Mouse (Mus musculus) intestine, embryonic 16.5 days (tissue): ENCODE results near the gene Gm17087. TPM values are rescaled to one million over a fixed set of nuclear protein-coding genes. Genes with fewer than 3 reads are reported as not detected.

Experiments
- ATAC-seq: fragments of 200-750 bp; cut with Nextera tagmentation; 2 replicates; pipeline ENCODE4 v1.8.0; 2017; ENCODE audit warnings: moderate TSS enrichment, moderate library complexity
- H3K27ac ChIP-seq: fragments of 300-500 bp; sonication (generic); 2 replicates; pipeline ENCODE4 v1.5.1; 2014; ENCODE audit warnings: mild to moderate bottlenecking, low read length
- H3K27me3 ChIP-seq: fragments of 300-500 bp; sonication (generic); replicated peaks from 2 replicates; pipeline ENCODE4 v1.6.1; 2014; ENCODE audit warnings: low read length, control low read depth, mixed read lengths; ENCODE audit not compliant: control insufficient read depth, insufficient read depth
- H3K36me3 ChIP-seq: fragments of 300-500 bp; sonication (generic); 2 replicates; pipeline ENCODE4 v1.6.1; 2014; ENCODE audit warnings: low read length, control low read depth; ENCODE audit not compliant: control insufficient read depth, insufficient read depth
- H3K4me1 ChIP-seq: fragments of 300-500 bp; sonication (generic); 2 replicates; pipeline ENCODE4 v1.6.1; 2014; ENCODE audit warnings: low read length, control low read depth, mixed read lengths; ENCODE audit not compliant: control insufficient read depth, insufficient read depth
- H3K4me2 ChIP-seq: fragments of 300-500 bp; sonication (generic); 2 replicates; pipeline ENCODE4 v1.6.1; 2014; ENCODE audit warnings: low read depth, low read length, control low read depth
- H3K4me3 ChIP-seq: fragments of 300-500 bp; sonication (generic); 2 replicates; pipeline ENCODE4 v1.5.1; 2014; ENCODE audit warnings: mild to moderate bottlenecking, low read length
- H3K9ac ChIP-seq: fragments of 300-500 bp; sonication (generic); 2 replicates; pipeline ENCODE4 v1.6.1; 2014; ENCODE audit warnings: low read depth, low read length
- H3K9me3 ChIP-seq: fragments of 300-500 bp; sonication (generic); 2 replicates; pipeline ENCODE4 v1.6.1; 2016; ENCODE audit warnings: low read length, control low read depth; ENCODE audit not compliant: control insufficient read depth
- WGBS: fragments of 180-500 bp; shearing (Covaris S2); extraction: QIAGEN DNeasy Blood & Tissue Kit; methylation state at CpG from one replicate; pipeline ENCODE4 v1.1.7; 2014; 5-methylcytosine and 5-hydroxymethylcytosine counted together
- polyA plus RNA-seq: library from polyadenylated mRNA; unstranded; fragments of >200 nt; fragmentation: Nextera tagmentation; extraction: Ambion mirVana; gene quantifications from 2 replicates; pipeline ENCODE4 v1.2.1, GENCODE M21; 2015

Gene Gm17087
- polyA plus RNA-seq, 1 experiment from 2014 or later: not detected

DNA sequence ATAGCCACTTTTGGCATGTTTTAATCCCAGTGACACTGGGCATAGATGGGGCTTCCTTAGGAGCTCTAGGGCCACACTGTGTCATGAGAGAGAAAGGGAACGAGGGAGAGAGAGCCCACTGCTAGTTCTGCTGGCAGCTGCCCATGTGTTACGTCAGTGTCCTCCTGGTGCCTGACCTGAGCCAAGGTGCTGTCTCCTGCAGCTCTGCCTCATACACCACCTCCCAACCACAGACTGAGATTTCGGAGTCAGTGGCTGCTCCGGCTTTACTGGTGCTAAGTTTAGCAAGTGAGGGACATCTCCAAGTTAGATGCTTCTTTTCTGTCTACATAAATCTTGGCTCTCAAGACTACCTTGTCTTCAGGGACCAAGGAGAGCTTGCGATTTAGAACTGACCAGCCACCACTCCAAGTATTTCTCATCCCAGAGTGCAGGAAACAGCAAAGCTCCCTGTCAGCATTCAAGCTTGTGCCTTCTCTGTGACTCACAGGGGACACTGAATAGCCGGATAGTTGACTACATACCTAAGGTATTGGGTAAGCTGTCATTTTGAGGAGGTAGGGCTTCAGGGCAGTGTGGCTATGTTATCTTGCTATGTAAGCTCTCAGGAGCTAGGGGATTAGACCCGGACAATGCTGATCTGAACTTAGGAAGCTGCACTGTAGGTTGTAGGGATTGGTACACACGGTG lies 14.3 kb downstream of the Gm17087 start:
- Histone ChIP-seq H3K4me1 (no peaks in the 10 kb centered on the region), H3K9me3 (no peaks in the 10 kb centered on the region), H3K9ac (no peak overlapping the region), H3K36me3 (no peaks in the 10 kb centered on the region), H3K27ac (no peak overlapping the region), H3K4me2 (no peak overlapping the region), H3K4me3 (no peak overlapping the region), H3K27me3 (no peaks in the 10 kb centered on the region)
- no peak for ATAC-seq
- WGBS: 74% methylated on average over 8 of the region's 8 CpGs

DNA sequence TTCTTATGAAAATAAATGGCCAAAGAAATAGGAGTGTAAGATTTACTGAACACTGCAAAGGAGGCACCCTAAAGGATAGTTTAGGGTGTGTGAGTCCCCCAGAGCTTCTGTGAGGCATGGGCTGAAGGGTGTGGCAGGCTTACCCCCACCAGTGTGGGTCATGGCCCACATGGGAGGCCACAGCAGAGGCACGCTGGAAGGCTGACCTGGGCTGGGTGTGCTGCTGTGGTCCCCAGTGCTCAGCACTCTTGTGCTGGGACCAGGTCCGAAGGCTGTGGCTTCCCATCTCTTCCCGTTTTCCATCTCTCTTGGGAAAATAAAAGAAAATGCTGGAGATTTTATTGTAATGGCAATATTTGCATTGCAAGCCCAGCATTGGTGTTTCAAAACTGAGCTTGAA lies 15.1 kb downstream of the Gm17087 start:
- ATAC-seq: no peak
- no peaks in the 10 kb centered on the region for H3K4me1 ChIP-seq
- no peak overlapping the region for H3K4me3 ChIP-seq
- whole genome bisulfite sequencing: 59% methylated on average over 3 of the region's 3 CpGs
- H3K9me3 ChIP-seq: no peaks in the 10 kb centered on the region
- no peak overlapping the region for H3K4me2 ChIP-seq
- no peaks in the 10 kb centered on the region for H3K36me3 ChIP-seq
- H3K27ac ChIP-seq: no peak overlapping the region
- no peaks in the 10 kb centered on the region for H3K27me3 ChIP-seq
- H3K9ac ChIP-seq: no peak overlapping the region

DNA sequence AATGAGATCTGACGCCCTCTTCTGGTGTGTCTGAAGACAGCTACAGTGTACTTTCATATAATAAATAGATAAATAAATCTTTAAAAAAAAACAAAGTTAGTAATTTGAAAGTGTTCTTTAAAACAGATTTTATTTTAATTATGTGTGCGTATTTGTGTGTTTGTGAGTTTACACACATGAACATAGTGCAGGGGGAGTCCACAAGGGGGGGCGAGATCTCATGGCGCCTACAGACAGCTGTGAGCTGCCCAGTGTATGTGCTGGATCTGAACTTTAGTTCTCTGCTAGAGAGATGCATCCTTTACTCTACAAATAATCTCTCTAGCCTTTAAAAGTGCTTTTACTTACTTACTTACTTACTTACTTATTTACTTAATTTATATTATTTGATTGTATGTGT lies 18.0 kb downstream of the Gm17087 start:
- H3K4me2 ChIP-seq: no peak overlapping the region
- H3K9me3 ChIP-seq: no peaks in the 10 kb centered on the region
- no peak for ATAC-seq
- no peaks in the 10 kb centered on the region for H3K4me1 ChIP-seq
- no peaks in the 10 kb centered on the region for H3K27me3 ChIP-seq
- H3K27ac ChIP-seq: no peak overlapping the region
- H3K4me3 ChIP-seq: no peak overlapping the region
- 73% methylated on average over 4 of the region's 4 CpGs for WGBS
- H3K9ac ChIP-seq: no peak overlapping the region
- H3K36me3 ChIP-seq: no peaks in the 10 kb centered on the region

DNA sequence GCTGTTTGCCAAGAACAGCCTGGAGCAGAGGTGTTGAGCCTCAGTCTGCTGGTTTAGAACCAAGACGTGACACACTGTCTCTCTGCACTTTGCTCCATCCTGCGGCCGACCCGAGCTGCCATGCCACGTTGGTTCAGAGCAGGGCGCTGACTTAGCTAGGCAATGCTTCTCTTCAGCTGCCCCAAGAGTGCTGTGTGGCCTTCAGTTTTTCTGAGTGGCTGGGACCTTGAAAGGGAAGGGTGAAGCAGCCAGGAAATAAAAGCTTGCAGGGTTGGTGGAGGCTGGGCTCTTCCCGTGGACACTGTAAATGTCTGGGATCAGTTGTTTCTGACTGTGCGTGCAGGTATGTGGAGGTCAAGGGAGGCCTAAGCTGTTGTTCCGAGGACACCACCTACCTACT lies 20.4 kb downstream of the Gm17087 start:
- no peaks in the 10 kb centered on the region for H3K4me1 ChIP-seq
- no peaks in the 10 kb centered on the region for H3K9me3 ChIP-seq
- H3K36me3 ChIP-seq: no peaks in the 10 kb centered on the region
- 67% methylated on average over 9 of the region's 9 CpGs for WGBS
- no peaks in the 10 kb centered on the region for H3K27me3 ChIP-seq
- no peak overlapping the region for H3K4me3 ChIP-seq
- H3K27ac ChIP-seq: no peak overlapping the region
- peak; percentile 52; the same call in 1 of the 2 replicates for ATAC-seq
- H3K4me2 ChIP-seq: no peak overlapping the region
- H3K9ac ChIP-seq: no peak overlapping the region

DNA sequence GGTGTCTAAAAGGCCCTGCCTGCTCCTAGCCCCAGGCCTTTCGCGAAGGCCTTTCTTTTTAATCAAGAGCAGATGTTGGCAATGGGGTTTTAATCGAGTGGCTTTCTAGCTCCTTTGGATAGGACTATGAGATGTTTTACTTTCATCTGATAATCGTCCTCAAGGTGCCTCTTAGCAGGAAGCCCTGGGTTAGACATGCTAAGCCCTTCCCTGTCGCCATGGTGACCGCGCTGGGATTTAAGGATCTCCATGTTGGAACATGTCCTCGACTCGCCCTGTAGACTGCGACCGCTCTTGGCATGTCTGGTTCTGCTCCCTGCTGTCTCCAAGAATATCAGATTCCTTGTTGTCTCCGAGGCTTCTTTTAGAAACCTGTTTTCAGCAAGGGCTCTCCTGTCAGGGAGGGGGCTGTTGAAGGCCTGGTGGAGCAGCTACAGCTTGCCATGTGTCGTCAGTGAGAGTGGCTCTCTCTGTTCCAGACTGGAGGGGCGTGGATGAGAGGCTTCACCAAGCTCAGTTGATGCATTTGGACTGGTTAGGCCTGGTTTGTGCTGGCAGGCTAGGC lies 24.7 kb downstream of the Gm17087 start:
- no peak overlapping the region for H3K4me3 ChIP-seq
- no peaks in the 10 kb centered on the region for H3K9me3 ChIP-seq
- 83% methylated on average over 14 of the region's 14 CpGs for WGBS
- ATAC-seq: no peak
- H3K36me3 ChIP-seq: no peaks in the 10 kb centered on the region
- no peaks in the 10 kb centered on the region for H3K27me3 ChIP-seq
- H3K4me2 ChIP-seq: no peak overlapping the region
- H3K27ac ChIP-seq: no peak overlapping the region
- no peak overlapping the region for H3K9ac ChIP-seq
- no peaks in the 10 kb centered on the region for H3K4me1 ChIP-seq

DNA sequence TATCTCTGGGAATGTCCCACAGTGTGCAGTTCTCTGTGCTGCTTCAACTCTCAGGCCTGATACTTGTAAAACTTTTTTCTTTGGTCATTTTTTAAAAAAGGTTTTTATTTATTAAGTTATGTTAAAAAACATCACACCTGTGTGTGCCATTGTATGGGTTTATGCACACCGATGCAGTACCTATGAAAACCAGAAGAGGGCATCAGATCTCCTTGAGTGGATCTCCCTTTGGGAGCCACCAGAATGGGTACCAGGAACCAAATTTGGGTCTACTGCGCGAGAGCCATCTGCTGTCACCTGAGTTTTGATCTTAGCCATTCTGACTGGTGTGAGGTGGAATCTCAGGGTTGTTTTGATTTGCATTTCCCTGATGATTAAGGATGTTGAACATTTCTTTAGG lies 28.6 kb downstream of the Gm17087 start:
- H3K4me2 ChIP-seq: no peak overlapping the region
- H3K36me3 ChIP-seq: no peaks in the 10 kb centered on the region
- H3K4me3 ChIP-seq: no peak overlapping the region
- H3K4me1 ChIP-seq: no peaks in the 10 kb centered on the region
- ATAC-seq: no peak
- no peak overlapping the region for H3K9ac ChIP-seq
- no peaks in the 10 kb centered on the region for H3K27me3 ChIP-seq
- 67% methylated on average over 3 of the region's 3 CpGs for WGBS
- H3K9me3 ChIP-seq: no peaks in the 10 kb centered on the region
- no peak overlapping the region for H3K27ac ChIP-seq

DNA sequence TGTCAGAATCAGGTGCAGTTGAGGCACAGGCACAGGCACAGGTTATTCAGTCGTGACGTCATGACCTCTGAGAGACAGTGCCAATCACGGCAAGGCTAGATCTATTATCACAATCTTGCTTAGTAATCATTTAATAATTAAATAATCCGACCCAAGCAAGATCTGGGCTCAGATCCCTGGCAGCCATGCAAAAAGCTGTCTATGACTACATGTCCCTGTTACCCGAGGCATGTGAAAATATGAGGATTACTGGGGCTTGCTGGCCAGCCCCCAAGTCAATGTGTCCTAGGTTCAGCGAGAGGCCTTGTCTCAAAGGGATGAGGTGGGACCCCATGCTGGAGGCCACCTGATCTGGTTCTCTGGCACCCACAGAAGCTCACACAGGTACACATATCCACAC lies 30.2 kb downstream of the Gm17087 start:
- H3K4me2 ChIP-seq: no peak overlapping the region
- H3K9ac ChIP-seq: no peak overlapping the region
- WGBS: 69% methylated on average over 6 of the region's 6 CpGs
- no peaks in the 10 kb centered on the region for H3K27me3 ChIP-seq
- H3K9me3 ChIP-seq: no peaks in the 10 kb centered on the region
- H3K36me3 ChIP-seq: no peaks in the 10 kb centered on the region
- H3K4me1 ChIP-seq: no peaks in the 10 kb centered on the region
- ATAC-seq: no peak
- H3K27ac ChIP-seq: no peak overlapping the region
- H3K4me3 ChIP-seq: no peak overlapping the region

DNA sequence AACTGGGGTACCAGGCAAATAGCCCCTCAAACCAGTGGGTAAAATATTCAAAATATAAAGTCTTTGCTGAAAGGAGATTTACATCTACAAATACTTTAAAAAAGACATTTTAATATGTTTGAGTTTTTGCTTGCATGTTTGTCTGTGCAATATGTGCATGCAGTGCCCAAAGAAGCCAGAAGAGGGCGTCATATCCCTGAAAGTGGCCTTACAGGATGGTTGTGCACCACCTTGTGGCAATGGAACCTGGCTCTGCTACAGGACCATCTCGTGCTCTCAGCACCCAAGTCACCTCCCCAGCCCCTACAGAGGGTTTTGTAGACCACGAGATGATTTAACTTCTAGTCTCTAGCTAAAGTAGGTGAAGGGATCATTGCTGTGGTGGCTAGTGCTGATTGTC lies 32.9 kb downstream of the Gm17087 start:
- no peak for ATAC-seq
- no peak overlapping the region for H3K4me3 ChIP-seq
- no peaks in the 10 kb centered on the region for H3K36me3 ChIP-seq
- no peaks in the 10 kb centered on the region for H3K27me3 ChIP-seq
- H3K9ac ChIP-seq: no peak overlapping the region
- 47% methylated on average over 3 of the region's 3 CpGs for WGBS
- no peaks in the 10 kb centered on the region for H3K4me1 ChIP-seq
- H3K27ac ChIP-seq: no peak overlapping the region
- no peak overlapping the region for H3K4me2 ChIP-seq
- H3K9me3 ChIP-seq: no peaks in the 10 kb centered on the region

DNA sequence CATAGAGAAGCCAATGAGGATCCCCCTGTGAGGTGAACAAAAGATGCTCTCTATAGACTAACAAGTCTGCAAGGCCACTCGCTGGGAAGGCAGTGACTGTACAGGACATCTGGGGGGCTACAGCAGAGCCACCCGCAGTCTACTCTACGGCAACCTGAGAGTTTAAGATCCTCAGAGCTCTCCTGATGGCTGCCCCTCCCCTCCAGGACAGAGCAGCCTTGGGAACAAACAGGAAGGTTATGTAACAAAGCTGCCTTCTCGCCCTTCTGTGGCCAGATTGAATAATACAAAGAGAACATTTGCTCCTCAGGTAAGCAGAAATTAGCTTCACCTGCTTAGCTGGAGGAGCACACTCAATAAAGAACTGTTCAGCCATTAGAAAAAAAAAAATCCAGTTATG lies 34.1 kb downstream of the Gm17087 start:
- H3K9ac ChIP-seq: no peak overlapping the region
- 0 out of 2 replicates have a peak, but pooled peaks cover 4% of the 10 kb centered on the region for H3K27me3 ChIP-seq
- ATAC-seq: no peak
- no peaks in the 10 kb centered on the region for H3K36me3 ChIP-seq
- 66% methylated on average over 4 of the region's 4 CpGs for WGBS
- H3K9me3 ChIP-seq: no peaks in the 10 kb centered on the region
- no peak overlapping the region for H3K27ac ChIP-seq
- no peak overlapping the region for H3K4me2 ChIP-seq
- no peak overlapping the region for H3K4me3 ChIP-seq
- H3K4me1 ChIP-seq: no peaks in the 10 kb centered on the region

DNA sequence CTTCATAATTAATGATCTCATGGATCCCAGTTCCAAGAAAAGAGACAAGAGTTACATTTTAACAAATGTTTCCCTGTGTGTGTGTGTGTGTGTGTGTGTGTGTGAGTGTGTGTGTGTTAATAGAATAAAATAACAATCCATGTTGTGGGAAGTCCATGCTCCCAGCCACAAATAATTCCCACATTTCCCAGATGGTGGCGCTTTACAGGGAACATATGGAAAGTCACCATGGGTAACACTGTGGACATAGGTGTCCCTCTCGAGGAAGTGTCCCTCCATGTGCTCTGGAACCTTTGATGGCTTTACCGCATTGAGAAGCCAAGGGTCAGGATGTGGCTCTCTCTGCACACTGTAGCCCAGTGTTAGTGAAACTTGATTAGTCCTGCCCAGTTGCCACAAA lies 38.1 kb downstream of the Gm17087 start:
- 77% methylated on average over 3 of the region's 3 CpGs for WGBS
- peaks cover 16% of the 10 kb centered on the region for H3K4me1 ChIP-seq
- no peak overlapping the region for H3K4me2 ChIP-seq
- ATAC-seq: no peak
- no peak overlapping the region for H3K9ac ChIP-seq
- H3K4me3 ChIP-seq: no peak overlapping the region
- no peak overlapping the region for H3K27ac ChIP-seq
- H3K9me3 ChIP-seq: no peaks in the 10 kb centered on the region
- H3K27me3 ChIP-seq: peaks cover 40% of the 10 kb centered on the region
- no peaks in the 10 kb centered on the region for H3K36me3 ChIP-seq
